Mouse (Mus musculus) forebrain, embryonic 11.5 days (tissue): ENCODE data around the gene Rfx4. TPM values are rescaled to one million over a fixed set of nuclear protein-coding genes. Genes with fewer than 3 reads are reported as not detected.

Source experiments
- ATAC-seq: fragments of 200-750 bp; cut with Nextera tagmentation; replicated peaks from 2 replicates; pipeline ENCODE4 v1.8.0; 2017; ENCODE audit warnings: moderate TSS enrichment; ENCODE audit not compliant: low FRiP score
- DNase-seq: peaks from one replicate; pipeline ENCODE4 v3.0.0-alpha.2; 2017; ENCODE audit warnings: low spot score
- H3K27ac ChIP-seq: fragments of 300-500 bp; sonication (generic); 2 replicates; pipeline ENCODE4 v1.5.1; 2014; ENCODE audit warnings: low read depth, low read length
- H3K27me3 ChIP-seq: fragments of 300-500 bp; sonication (generic); 2 replicates; pipeline ENCODE4 v1.6.1; 2014; ENCODE audit warnings: mild to moderate bottlenecking, low read length, mixed read lengths; ENCODE audit not compliant: control insufficient read depth, insufficient read depth
- H3K36me3 ChIP-seq: fragments of 300-500 bp; sonication (generic); 2 replicates; pipeline ENCODE4 v1.6.1; 2014; ENCODE audit warnings: mild to moderate bottlenecking, low read length, moderate library complexity, mixed read lengths; ENCODE audit not compliant: control insufficient read depth, insufficient read depth
- H3K4me1 ChIP-seq: fragments of 300-500 bp; sonication (generic); replicated peaks from 2 replicates; pipeline ENCODE4 v1.6.1; 2014; ENCODE audit warnings: low read length, mixed read lengths; ENCODE audit not compliant: control insufficient read depth, insufficient read depth
- H3K4me2 ChIP-seq: fragments of 300-500 bp; sonication (generic); 2 replicates; pipeline ENCODE4 v1.6.1; 2014; ENCODE audit warnings: low read depth, mild to moderate bottlenecking, low read length, moderate library complexity, mixed read lengths; ENCODE audit not compliant: severe bottlenecking
- H3K4me3 ChIP-seq: fragments of 300-500 bp; sonication (generic); 2 replicates; pipeline ENCODE4 v1.5.1; 2014; ENCODE audit warnings: low read depth, low read length
- H3K9ac ChIP-seq: fragments of 300-500 bp; sonication (generic); 2 replicates; pipeline ENCODE4 v1.6.1; 2014; ENCODE audit warnings: low read length
- H3K9me3 ChIP-seq: fragments of 300-500 bp; sonication (generic); 2 replicates; pipeline ENCODE4 v1.6.1; 2016; ENCODE audit warnings: low read length, mixed read lengths; ENCODE audit not compliant: control insufficient read depth
- WGBS: fragments of 180-500 bp; shearing (Covaris S2); extraction: QIAGEN DNeasy Blood & Tissue Kit; methylation state at CpG from one replicate; pipeline ENCODE4 v1.1.7; 2014; 5-methylcytosine and 5-hydroxymethylcytosine counted together
- polyA plus RNA-seq: library from polyadenylated mRNA; unstranded; fragments of >200 nt; fragmentation: Nextera tagmentation; extraction: Ambion mirVana; gene quantifications from 2 replicates; pipeline ENCODE4 v1.2.1, GENCODE M21; 2014

The Rfx4 gene
- polyA plus RNA-seq, 1 experiment from 2014 or later, result 36.0 TPM

GRCm38 (mm10) chr10:84926885-84927284 lies 171.0 kb downstream of the Rfx4 start:
- Histone ChIP-seq H3K4me3 (no peak overlapping the region), H3K4me1 (no peaks in the 10 kb centered on the region; the same call in 1 of the 2 replicates), H3K27me3 (no peaks in the 10 kb centered on the region), H3K27ac (no peak overlapping the region), H3K36me3 (no peaks in the 10 kb centered on the region), H3K9ac (no peak overlapping the region), H3K4me2 (no peak overlapping the region), H3K9me3 (no peaks in the 10 kb centered on the region)
- DNase-seq (no peak), ATAC-seq (no peak)
- 94% methylated on average over 4 of the region's 4 CpGs for WGBS

GRCm38 (mm10) chr10:84928465-84928864 lies 172.6 kb downstream of the Rfx4 start:
- Histone ChIP-seq H3K27me3 (no peaks in the 10 kb centered on the region), H3K27ac (no peak overlapping the region), H3K4me2 (no peak overlapping the region), H3K36me3 (no peaks in the 10 kb centered on the region), H3K4me1 (no peaks in the 10 kb centered on the region; the same call in 1 of the 2 replicates), H3K9ac (no peak overlapping the region), H3K4me3 (no peak overlapping the region), H3K9me3 (no peaks in the 10 kb centered on the region)
- DNase-seq (no peak), ATAC-seq (no peak)
- WGBS, result 89% methylated on average over 4 of the region's 4 CpGs

GRCm38 (mm10) chr10:84935553-84936209 lies 179.8 kb downstream of the Rfx4 start:
- H3K27ac ChIP-seq, result no peak overlapping the region
- H3K4me2 ChIP-seq, result no peak overlapping the region
- H3K9ac ChIP-seq, result no peak overlapping the region
- DNase-seq (no peak), ATAC-seq (no peak)
- no peaks in the 10 kb centered on the region for H3K36me3 ChIP-seq
- no peaks in the 10 kb centered on the region for H3K9me3 ChIP-seq
- no peaks in the 10 kb centered on the region for H3K4me1 ChIP-seq
- no peak overlapping the region for H3K4me3 ChIP-seq
- H3K27me3 ChIP-seq, result no peaks in the 10 kb centered on the region
- WGBS, result 84% methylated on average over 7 of the region's 7 CpGs

GRCm38 (mm10) chr10:84936832-84937515 lies 181.1 kb downstream of the Rfx4 start:
- Histone ChIP-seq H3K9me3 (no peaks in the 10 kb centered on the region), H3K27me3 (no peaks in the 10 kb centered on the region), H3K4me3 (no peak overlapping the region), H3K27ac (no peak overlapping the region), H3K9ac (no peak overlapping the region), H3K4me2 (no peak overlapping the region), H3K4me1 (no peaks in the 10 kb centered on the region), H3K36me3 (no peaks in the 10 kb centered on the region)
- WGBS, result 86% methylated on average over 4 of the region's 4 CpGs
- DNase-seq (no peak), ATAC-seq (no peak)

GRCm38 (mm10) chr10:84938094-84938820 lies 182.4 kb downstream of the Rfx4 start:
- ATAC-seq (no peak), DNase-seq (no peak)
- Histone ChIP-seq H3K27me3 (no peaks in the 10 kb centered on the region), H3K4me3 (no peak overlapping the region), H3K4me2 (no peak overlapping the region), H3K9ac (no peak overlapping the region), H3K4me1 (no peaks in the 10 kb centered on the region), H3K27ac (no peak overlapping the region), H3K9me3 (no peaks in the 10 kb centered on the region), H3K36me3 (no peaks in the 10 kb centered on the region)
- WGBS, result 84% methylated on average over 14 of the region's 14 CpGs

- H3K4me3 ChIP-seq, result no peak overlapping the region
- ATAC-seq (no peak), DNase-seq (no peak)
- no peaks in the 10 kb centered on the region for H3K9me3 ChIP-seq
- H3K4me2 ChIP-seq, result no peak overlapping the region
- no peak overlapping the region for H3K9ac ChIP-seq
- H3K36me3 ChIP-seq, result no peaks in the 10 kb centered on the region
- H3K27me3 ChIP-seq, result no peaks in the 10 kb centered on the region
- no peaks in the 10 kb centered on the region for H3K4me1 ChIP-seq
- H3K27ac ChIP-seq, result no peak overlapping the region
- WGBS, result 87% methylated on average over 5 of the region's 5 CpGs
These were observed 183.0 kb downstream of the Rfx4 start for GRCm38 (mm10) chr10:84938886-84939285.

- H3K4me2 ChIP-seq, result no peak overlapping the region
- no peaks in the 10 kb centered on the region for H3K27me3 ChIP-seq
- no peak overlapping the region for H3K9ac ChIP-seq
- WGBS, result 91% methylated on average over 1 of the region's 1 CpGs
- no peaks in the 10 kb centered on the region for H3K4me1 ChIP-seq
- no peak overlapping the region for H3K27ac ChIP-seq
- H3K36me3 ChIP-seq, result no peaks in the 10 kb centered on the region
- H3K9me3 ChIP-seq, result no peaks in the 10 kb centered on the region
- ATAC-seq (no peak), DNase-seq (no peak)
- H3K4me3 ChIP-seq, result no peak overlapping the region
These were observed 184.5 kb downstream of the Rfx4 start for GRCm38 (mm10) chr10:84940356-84940755.

GRCm38 (mm10) chr10:84945692-84946091 lies 189.8 kb downstream of the Rfx4 start:
- Histone ChIP-seq H3K9me3 (no peaks in the 10 kb centered on the region), H3K27ac (no peak overlapping the region), H3K9ac (no peak overlapping the region), H3K4me1 (no peaks in the 10 kb centered on the region), H3K4me2 (no peak overlapping the region), H3K4me3 (no peak overlapping the region), H3K27me3 (no peaks in the 10 kb centered on the region), H3K36me3 (no peaks in the 10 kb centered on the region)
- DNase-seq, result no peak
- no peak for ATAC-seq
- WGBS, result 94% methylated on average over 3 of the region's 3 CpGs
